Mouse (Mus musculus) embryonic facial prominence, embryonic 10.5 days (tissue): ENCODE measurements at regions not wholly inside any gene's neighbourhood (a gene's known extent, or its start where the extent isn't known, plus 50 kb on each side); places are given as distances from the start of the nearest gene placed in this dataset.

Experiments used
- DNase-seq: peaks from one replicate; pipeline ENCODE4 v3.0.0-alpha.2; 2017; ENCODE audit warnings: low spot score
- H3K27ac ChIP-seq: fragments of 300-500 bp; sonication (generic); replicated peaks from 2 replicates; pipeline ENCODE4 v1.5.1; 2016; ENCODE audit warnings: mild to moderate bottlenecking
- H3K27me3 ChIP-seq: fragments of 300-500 bp; sonication (generic); replicated peaks from 2 replicates; pipeline ENCODE4 v1.6.1; 2016; ENCODE audit warnings: low read depth, mild to moderate bottlenecking; ENCODE audit not compliant: poor library complexity, severe bottlenecking
- H3K36me3 ChIP-seq: fragments of 300-500 bp; sonication (generic); replicated peaks from 2 replicates; pipeline ENCODE4 v1.6.1; 2016; ENCODE audit warnings: mild to moderate bottlenecking, moderate library complexity
- H3K4me1 ChIP-seq: fragments of 300-500 bp; sonication (generic); 2 replicates; pipeline ENCODE4 v1.6.1; 2016
- H3K4me3 ChIP-seq: fragments of 300-500 bp; sonication (generic); 2 replicates; pipeline ENCODE4 v1.5.1; 2016; ENCODE audit warnings: mild to moderate bottlenecking, moderate library complexity
- H3K9me3 ChIP-seq: fragments of 300-500 bp; sonication (generic); 2 replicates; pipeline ENCODE4 v1.6.1; 2016; ENCODE audit warnings: mild to moderate bottlenecking
- WGBS: fragments of 180-500 bp; shearing (Covaris S2); methylation state at CpG from one replicate; pipeline ENCODE4 v1.1.7; 2016; 5-methylcytosine and 5-hydroxymethylcytosine counted together

- Histone ChIP-seq H3K9me3 (no peaks in the 10 kb centered on the region), H3K4me1 (peaks cover 54% of the 10 kb centered on the region), H3K4me3 (no peak overlapping the region), H3K36me3 (no peaks in the 10 kb centered on the region), H3K27me3 (no peaks in the 10 kb centered on the region), H3K27ac (no peak overlapping the region)
- DNase-seq = no peak
- WGBS = 70% methylated on average over 5 of the region's 5 CpGs
These were observed 82.3 kb upstream of the S1pr3 start for GRCm38 (mm10) chr13:51326128-51326527.

- Histone ChIP-seq H3K36me3 (no peaks in the 10 kb centered on the region), H3K27ac (peak overlapping the region; percentile 77), H3K27me3 (no peaks in the 10 kb centered on the region), H3K9me3 (no peaks in the 10 kb centered on the region), H3K4me1 (peaks cover 57% of the 10 kb centered on the region), H3K4me3 (no peak overlapping the region)
- WGBS = 57% methylated on average over 15 of the region's 15 CpGs
- no peak for DNase-seq
These were observed 80.1 kb upstream of the S1pr3 start for GRCm38 (mm10) chr13:51328131-51328970.

GRCm38 (mm10) chr13:51328971-51329346 is 79.5 kb upstream of the S1pr3 start:
- Histone ChIP-seq H3K4me3 (no peak overlapping the region), H3K9me3 (no peaks in the 10 kb centered on the region), H3K27ac (peak overlapping the region; percentile 77), H3K36me3 (no peaks in the 10 kb centered on the region), H3K27me3 (no peaks in the 10 kb centered on the region), H3K4me1 (peaks cover 51% of the 10 kb centered on the region)
- no peak for DNase-seq
- WGBS = 69% methylated on average over 8 of the region's 8 CpGs

GRCm38 (mm10) chr13:51329717-51330116 is 78.7 kb upstream of the S1pr3 start:
- Histone ChIP-seq H3K9me3 (no peaks in the 10 kb centered on the region), H3K4me3 (no peak overlapping the region), H3K27me3 (no peaks in the 10 kb centered on the region), H3K27ac (peak overlapping the region; percentile 77), H3K4me1 (peaks cover 44% of the 10 kb centered on the region), H3K36me3 (no peaks in the 10 kb centered on the region)
- no peak for DNase-seq

- DNase-seq = no peak
- no peak overlapping the region for H3K4me3 ChIP-seq
- no peaks in the 10 kb centered on the region for H3K9me3 ChIP-seq
- H3K27me3 ChIP-seq = no peaks in the 10 kb centered on the region
- 70% methylated on average over 7 of the region's 7 CpGs for WGBS
- 0 out of 2 replicates have a peak overlapping the region, but pooled peaks have one; percentile 41 for H3K27ac ChIP-seq
- H3K36me3 ChIP-seq = no peaks in the 10 kb centered on the region
- peaks cover 34% of the 10 kb centered on the region for H3K4me1 ChIP-seq
These were observed 76.2 kb upstream of the S1pr3 start for GRCm38 (mm10) chr13:51332271-51332670.

GRCm38 (mm10) chr13:51333481-51333880 is 75.0 kb upstream of the S1pr3 start:
- Histone ChIP-seq H3K4me1 (peaks cover 26% of the 10 kb centered on the region), H3K27ac (no peak overlapping the region), H3K9me3 (no peaks in the 10 kb centered on the region), H3K36me3 (no peaks in the 10 kb centered on the region), H3K4me3 (no peak overlapping the region), H3K27me3 (no peaks in the 10 kb centered on the region)
- WGBS = 88% methylated on average over 5 of the region's 5 CpGs
- DNase-seq = no peak

- 67% methylated on average over 5 of the region's 5 CpGs for whole genome bisulfite sequencing
- H3K36me3 ChIP-seq = no peaks in the 10 kb centered on the region
- H3K9me3 ChIP-seq = peaks cover 5% of the 10 kb centered on the region
- DNase-seq = no peak
- peaks cover 7% of the 10 kb centered on the region for H3K4me1 ChIP-seq
- H3K27me3 ChIP-seq = no peaks in the 10 kb centered on the region
- no peak overlapping the region for H3K4me3 ChIP-seq
- no peak overlapping the region; the same call in 1 of the 2 replicates for H3K27ac ChIP-seq
These were observed 71.7 kb upstream of the S1pr3 start for GRCm38 (mm10) chr13:51336726-51337125.

- Histone ChIP-seq H3K27me3 (no peaks in the 10 kb centered on the region), H3K9me3 (peaks cover 5% of the 10 kb centered on the region), H3K4me1 (peaks cover 4% of the 10 kb centered on the region), H3K36me3 (no peaks in the 10 kb centered on the region), H3K4me3 (no peak overlapping the region), H3K27ac (no peak overlapping the region)
- WGBS = 95% methylated on average over 16 of the region's 16 CpGs
- no peak for DNase-seq
These were observed 70.5 kb upstream of the S1pr3 start for GRCm38 (mm10) chr13:51337931-51338330.

- Histone ChIP-seq H3K36me3 (no peaks in the 10 kb centered on the region), H3K27me3 (no peaks in the 10 kb centered on the region), H3K27ac (peak overlapping the region; percentile 69), H3K9me3 (peaks cover 5% of the 10 kb centered on the region), H3K4me1 (peaks cover 48% of the 10 kb centered on the region), H3K4me3 (no peak overlapping the region)
- WGBS = 81% methylated on average over 4 of the region's 4 CpGs
- DNase-seq = no peak
These were observed 63.1 kb upstream of the S1pr3 start for GRCm38 (mm10) chr13:51345321-51345720.

- Histone ChIP-seq H3K27me3 (no peaks in the 10 kb centered on the region), H3K27ac (peak overlapping the region; percentile 69), H3K36me3 (no peaks in the 10 kb centered on the region), H3K4me3 (no peak overlapping the region), H3K4me1 (peaks cover 50% of the 10 kb centered on the region), H3K9me3 (peaks cover 5% of the 10 kb centered on the region)
- WGBS = 31% methylated on average over 8 of the region's 8 CpGs
- no peak for DNase-seq
These were observed 62.4 kb upstream of the S1pr3 start for GRCm38 (mm10) chr13:51345839-51346550.

GRCm38 (mm10) chr13:51348707-51349106 is 59.7 kb upstream of the S1pr3 start:
- Histone ChIP-seq H3K4me3 (no peak overlapping the region), H3K27ac (peak overlapping the region; percentile 71), H3K4me1 (peaks cover 57% of the 10 kb centered on the region), H3K9me3 (no peaks in the 10 kb centered on the region), H3K27me3 (no peaks in the 10 kb centered on the region), H3K36me3 (no peaks in the 10 kb centered on the region)
- 45% methylated on average over 4 of the region's 4 CpGs for WGBS
- peak; percentile 58 for DNase-seq

GRCm38 (mm10) chr13:51349818-51350551 is 58.5 kb upstream of the S1pr3 start:
- H3K27me3 ChIP-seq = no peaks in the 10 kb centered on the region
- H3K9me3 ChIP-seq = no peaks in the 10 kb centered on the region
- 84% methylated on average over 11 of the region's 11 CpGs for WGBS
- H3K4me1 ChIP-seq = peaks cover 59% of the 10 kb centered on the region
- H3K4me3 ChIP-seq = no peak overlapping the region
- no peak for DNase-seq
- peak overlapping the region; percentile 61; the same call in 1 of the 2 replicates for H3K27ac ChIP-seq
- no peaks in the 10 kb centered on the region for H3K36me3 ChIP-seq
